Mouse (Mus musculus): ENCODE results near the gene Gpr37. TPM values are rescaled to one million over a fixed set of nuclear protein-coding genes. Genes with fewer than 3 reads are reported as not detected.

Gpr37 gene
- 0.08 TPM in 1 of 2 replicates, not detected in the other for polyA plus RNA-seq (2012; rRNA removed)

DNA sequence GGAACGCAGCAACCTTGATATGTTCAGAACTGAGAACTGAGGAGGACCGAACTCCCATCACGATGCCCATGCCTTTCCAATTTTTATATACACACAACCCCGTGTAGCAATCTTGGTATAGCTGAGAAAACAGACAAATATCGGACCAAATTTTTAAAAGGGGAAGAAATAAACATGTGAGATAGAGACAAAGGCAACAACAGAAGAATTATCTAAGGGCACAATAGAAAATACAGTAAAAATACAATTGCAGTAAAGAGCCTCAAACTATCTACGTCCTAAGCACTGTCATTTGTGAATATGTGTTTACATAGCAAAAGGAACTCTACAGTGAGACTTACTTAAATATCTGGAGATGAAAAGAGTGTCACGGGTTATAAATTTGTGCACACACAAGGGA lies at the start of gene Gpr37:
Gene Gpr37 (minus strand): TSS at position 101 of the 400 bp plus-strand sequence.
- no peak for DNase-seq (ENCODE audit: low read depth)

GRCm38 (mm10) chr6:25736533-25736932 lies 46.0 kb upstream of the Gpr37 start:
- DNase-seq (ENCODE audit: low read depth): no peak

GRCm38 (mm10) chr6:25726560-25726959 lies 36.0 kb upstream of the Gpr37 start:
- DNase-seq (ENCODE audit: low read depth): no peak

GRCm38 (mm10) chr6:25710601-25711000 lies 20.1 kb upstream of the Gpr37 start:
- DNase-seq (ENCODE audit: low read depth): no peak

GRCm38 (mm10) chr6:25709250-25709895 lies 18.8 kb upstream of the Gpr37 start:
- DNase-seq (ENCODE audit: low read depth): no peak

- DNase-seq (ENCODE audit: low read depth): no peak
These were observed 9.4 kb upstream of the Gpr37 start for GRCm38 (mm10) chr6:25699956-25700355.

DNA sequence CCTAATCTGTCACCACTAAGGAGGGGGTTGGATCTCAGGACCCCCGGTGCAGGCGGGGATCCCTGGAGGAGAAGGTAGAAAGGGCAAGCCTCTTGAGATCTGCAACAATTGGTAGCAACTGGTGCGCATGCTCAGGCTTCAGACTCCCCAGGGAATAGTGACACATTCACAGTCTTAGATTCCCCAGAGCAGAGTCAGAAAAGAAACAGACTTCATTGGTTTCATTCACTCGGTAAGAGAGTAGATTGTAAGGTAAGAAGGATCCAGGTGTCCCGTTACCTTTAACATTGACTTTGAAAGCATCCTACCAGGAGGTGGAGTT lies 284 bp downstream of the Gpr37 start:
- DNase-seq (ENCODE audit: low read depth): no peak

GRCm38 (mm10) chr6:25689520-25690283 lies 827 bp downstream of the Gpr37 start:
- no peak for DNase-seq (ENCODE audit: low read depth)

DNA sequence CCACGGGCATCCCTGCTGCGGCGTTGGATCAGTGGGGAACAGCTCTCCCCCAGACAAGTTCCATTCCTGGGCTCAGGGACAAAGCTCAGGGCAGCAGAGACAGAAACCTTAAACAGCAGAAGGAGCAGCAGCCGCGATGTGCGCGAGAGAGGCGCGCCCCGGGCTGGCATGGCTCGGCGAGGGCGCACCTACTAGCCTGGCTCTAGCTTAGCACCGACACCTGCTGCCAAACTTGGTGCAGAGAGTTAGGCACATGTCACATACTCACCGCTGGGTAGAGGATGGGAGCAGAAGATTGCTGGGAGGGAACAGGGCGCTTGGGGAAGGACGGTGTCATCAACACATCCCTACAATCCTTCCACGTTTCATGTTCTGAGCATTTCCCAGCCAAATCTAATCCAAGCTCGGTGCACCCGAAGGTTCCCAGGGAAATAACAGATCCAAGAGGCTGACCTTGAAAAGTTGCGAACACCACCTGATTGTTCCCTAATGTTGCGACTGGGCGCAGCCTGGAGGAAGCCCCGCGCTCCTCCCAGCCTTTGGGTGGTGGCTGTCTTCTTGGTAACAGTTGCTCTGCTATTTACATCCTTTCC lies 1.5 kb downstream of the Gpr37 start:
- DNase-seq (ENCODE audit: low read depth): no peak

GRCm38 (mm10) chr6:25686760-25687200 lies 3.7 kb downstream of the Gpr37 start:
- no peak for DNase-seq (ENCODE audit: low read depth)

DNA sequence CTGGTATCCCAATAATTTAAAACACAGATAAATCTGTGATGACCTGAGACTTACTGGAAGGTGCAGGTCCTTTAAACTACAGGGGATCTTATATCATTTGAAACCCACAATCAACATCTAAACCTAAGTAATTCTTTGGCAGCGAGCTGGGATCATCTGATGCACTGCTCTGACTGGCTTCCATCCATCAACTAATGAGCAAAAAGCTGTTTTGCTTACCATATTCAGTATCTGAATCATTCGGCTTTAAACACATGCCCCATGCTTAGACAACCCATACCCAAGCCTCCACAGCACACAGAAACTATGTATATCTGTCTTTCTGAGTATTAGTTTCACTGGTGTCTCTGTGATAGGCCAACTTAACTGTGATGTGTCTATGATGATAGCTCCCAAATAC lies 6.1 kb downstream of the Gpr37 start:
- DNase-seq (ENCODE audit: low read depth): no peak

GRCm38 (mm10) chr6:25675111-25675510 lies 15.4 kb downstream of the Gpr37 start:
- DNase-seq (ENCODE audit: low read depth): no peak

DNA sequence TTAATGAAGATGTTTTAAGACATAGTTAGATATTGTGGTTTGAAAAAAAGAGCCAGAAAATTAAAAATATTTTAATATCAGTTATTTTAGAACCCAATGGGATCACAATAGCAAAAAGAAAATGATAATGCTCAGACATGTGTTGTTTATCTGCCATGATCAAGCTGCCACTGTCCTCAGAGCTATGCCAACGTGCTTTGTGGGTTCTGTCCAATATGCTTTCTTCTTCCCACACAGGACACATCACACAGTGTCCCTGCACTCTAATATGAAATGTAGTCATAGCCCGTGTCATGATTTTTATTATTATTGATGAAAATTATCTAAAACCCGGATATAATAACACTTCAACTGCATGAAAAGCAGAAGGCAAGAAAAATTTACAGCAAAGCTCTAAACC lies 16.7 kb downstream of the Gpr37 start:
- no peak for DNase-seq (ENCODE audit: low read depth)

DNA sequence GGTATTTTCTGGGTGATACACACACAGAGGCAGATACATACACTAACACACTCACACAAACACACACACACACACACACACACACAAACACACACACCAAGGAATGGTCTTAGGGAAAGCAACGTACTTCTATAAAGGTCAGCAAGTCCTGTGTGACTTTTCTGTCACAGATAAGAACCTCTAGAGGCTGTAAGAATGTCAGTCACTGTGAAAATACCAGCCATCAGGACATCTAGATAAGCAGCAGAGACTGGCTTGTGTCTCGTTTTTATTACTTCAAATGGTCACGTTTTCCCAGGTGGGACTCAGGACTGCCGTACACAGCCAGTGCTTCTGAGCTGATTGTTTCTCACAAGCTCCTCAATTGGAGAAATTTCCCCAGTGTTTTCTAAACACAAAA lies 20.4 kb downstream of the Gpr37 start:
- no peak for DNase-seq (ENCODE audit: low read depth)

DNA sequence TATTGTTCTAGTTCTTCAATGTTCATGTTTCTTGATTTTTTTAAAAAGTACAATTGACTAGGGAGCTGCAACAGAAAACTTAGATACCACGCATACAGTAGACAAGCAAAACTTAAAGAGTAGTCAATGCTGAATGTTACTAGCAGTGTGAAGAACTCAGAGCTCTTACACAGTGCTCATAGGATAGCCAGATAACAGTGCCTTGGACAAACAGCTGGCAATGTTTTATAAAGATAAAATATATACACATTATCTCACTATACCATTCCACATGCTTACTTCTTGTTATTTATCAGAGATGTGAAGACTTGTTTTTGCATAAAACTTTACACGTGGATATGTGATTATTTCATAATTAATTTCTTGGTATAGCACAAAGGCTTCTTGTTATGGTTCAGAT lies 26.6 kb downstream of the Gpr37 start:
- DNase-seq (ENCODE audit: low read depth): no peak

DNA sequence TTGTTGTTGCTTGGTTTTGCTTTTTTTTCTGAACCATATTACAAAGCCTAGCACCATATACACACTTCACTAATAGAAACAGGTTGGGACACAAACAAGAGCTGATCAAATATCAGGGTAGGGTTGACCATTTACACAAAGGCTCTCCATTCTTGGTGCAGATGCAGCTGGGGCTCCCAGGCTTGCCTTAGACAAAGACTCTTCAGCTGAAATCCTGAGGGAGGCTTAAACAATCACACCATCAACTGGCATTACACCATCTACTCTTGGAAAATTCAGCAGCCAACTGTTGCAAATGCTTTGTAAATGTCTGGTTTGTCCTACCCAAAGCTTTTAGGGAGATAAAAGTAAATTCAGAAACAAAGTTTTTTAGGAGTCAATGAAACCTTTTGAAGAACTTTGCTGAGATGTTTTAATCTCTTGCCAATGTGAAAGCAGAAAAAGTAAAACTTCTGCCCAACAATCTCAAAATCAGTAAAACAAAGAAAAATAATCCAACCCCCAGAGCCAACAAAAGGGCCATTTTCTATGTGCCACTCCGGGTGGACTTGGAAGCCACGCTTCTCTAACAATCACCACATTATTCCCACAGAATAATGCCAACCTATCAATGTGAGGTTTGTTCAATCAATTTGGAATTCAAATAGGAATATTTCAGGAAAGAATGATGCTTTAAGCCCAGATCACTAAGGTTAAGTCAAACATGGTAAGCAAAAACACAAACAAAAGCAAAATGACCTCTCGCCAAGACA lies 30.4 kb downstream of the Gpr37 start:
- no peak for DNase-seq (ENCODE audit: low read depth)

Other genes starting within 250 kb of the Gpr37 start
- gene Pot1a, start 118.5 kb upstream of the Gpr37 start, polyA plus RNA-seq (2012; rRNA removed): 6.7 and 6.8 TPM in 2 replicates